Mouse (Mus musculus): Measurements from ENCODE around the gene Gm28047. TPM values are rescaled to one million over a fixed set of nuclear protein-coding genes. Genes with fewer than 3 reads are reported as not detected.

The Gm28047 gene
- polyA plus RNA-seq, 1 experiment = not detected

DNA sequence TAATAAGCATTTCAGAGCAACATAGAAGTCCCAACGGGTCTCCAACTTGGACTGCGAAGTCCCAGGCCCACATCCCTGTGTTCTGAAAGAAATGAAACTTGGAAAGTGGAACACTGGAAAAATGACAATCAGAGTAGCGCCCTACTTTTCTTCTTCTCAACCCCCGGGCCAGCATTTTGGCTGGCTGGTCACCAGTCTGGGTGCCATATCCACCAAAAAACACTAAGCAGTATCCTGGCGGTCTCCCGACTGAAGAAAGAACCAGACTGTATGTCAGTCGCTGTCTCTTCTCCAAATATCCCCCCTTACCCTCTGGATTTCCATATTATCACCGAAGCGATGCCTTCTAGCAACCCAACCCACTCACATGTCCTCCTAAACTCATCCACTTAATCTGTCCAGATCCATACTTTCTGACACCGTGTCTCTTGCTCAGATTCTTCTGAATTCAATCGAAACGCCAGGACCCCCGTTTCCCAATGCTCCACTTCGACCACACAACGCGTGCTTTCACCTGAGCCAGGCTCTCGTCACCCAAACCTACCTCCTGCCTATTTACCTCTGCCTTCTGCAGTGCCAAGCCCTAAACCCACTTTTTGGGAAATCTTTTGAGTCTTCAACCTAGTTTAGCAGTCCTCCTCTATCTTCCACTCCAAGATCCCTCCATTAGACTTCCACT lies 437 bp downstream of the Gm28047 start:
- no peaks in the 10 kb centered on the region for H3K27me3 ChIP-seq (ENCODE audit: control insufficient read depth, insufficient read depth, low read length, poor library complexity, severe bottlenecking)
- no peaks in the 10 kb centered on the region for H3K4me1 ChIP-seq (ENCODE audit: control insufficient read depth, insufficient read depth, low read length)
- no peaks in the 10 kb centered on the region for H3K36me3 ChIP-seq (ENCODE audit: control insufficient read depth, insufficient read depth, low read length, poor library complexity, severe bottlenecking)
- TF ChIP-seq EP300 (IDR thresholded peaks at IDR 0.05; ENCODE audit: insufficient read depth, low read depth, low read length) (no peak), CTCF (IDR thresholded peaks at IDR 0.05; ENCODE audit: low read depth, low read length) (no peak), POLR2A (IDR thresholded peaks at IDR 0.05; ENCODE audit: insufficient read depth, low read length) (no peak)
- peak overlapping the region; percentile 82 for H3K9ac ChIP-seq (ENCODE audit: low read depth, poor library complexity, severe bottlenecking)
- no peak overlapping the region for H3K27ac ChIP-seq (ENCODE audit: insufficient read depth, low read length)
- peak overlapping the region; percentile 98 for H3K4me3 ChIP-seq (ENCODE audit: low read depth, low read length)
- H3K9me3 ChIP-seq (replicated peaks; ENCODE audit: control insufficient read depth, insufficient read depth, low read length, poor library complexity, severe bottlenecking) = no peaks in the 10 kb centered on the region

GRCm38 (mm10) chr15:102623121-102623520 lies 1.7 kb downstream of the Gm28047 start:
- no peak overlapping the region for H3K27ac ChIP-seq (ENCODE audit: insufficient read depth, low read length)
- no peaks in the 10 kb centered on the region for H3K9me3 ChIP-seq (replicated peaks; ENCODE audit: control insufficient read depth, insufficient read depth, low read length, poor library complexity, severe bottlenecking)
- no peak overlapping the region for H3K4me3 ChIP-seq (ENCODE audit: low read depth, low read length)
- H3K36me3 ChIP-seq (ENCODE audit: control insufficient read depth, insufficient read depth, low read length, poor library complexity, severe bottlenecking) = no peaks in the 10 kb centered on the region
- TF ChIP-seq CTCF (IDR thresholded peaks at IDR 0.05; ENCODE audit: low read depth, low read length) = no peak
- TF ChIP-seq EP300 (IDR thresholded peaks at IDR 0.05; ENCODE audit: insufficient read depth, low read depth, low read length) = no peak
- TF ChIP-seq POLR2A (IDR thresholded peaks at IDR 0.05; ENCODE audit: insufficient read depth, low read length) = no peak
- no peaks in the 10 kb centered on the region for H3K4me1 ChIP-seq (ENCODE audit: control insufficient read depth, insufficient read depth, low read length)
- H3K9ac ChIP-seq (ENCODE audit: low read depth, poor library complexity, severe bottlenecking) = no peak overlapping the region
- H3K27me3 ChIP-seq (ENCODE audit: control insufficient read depth, insufficient read depth, low read length, poor library complexity, severe bottlenecking) = no peaks in the 10 kb centered on the region

DNA sequence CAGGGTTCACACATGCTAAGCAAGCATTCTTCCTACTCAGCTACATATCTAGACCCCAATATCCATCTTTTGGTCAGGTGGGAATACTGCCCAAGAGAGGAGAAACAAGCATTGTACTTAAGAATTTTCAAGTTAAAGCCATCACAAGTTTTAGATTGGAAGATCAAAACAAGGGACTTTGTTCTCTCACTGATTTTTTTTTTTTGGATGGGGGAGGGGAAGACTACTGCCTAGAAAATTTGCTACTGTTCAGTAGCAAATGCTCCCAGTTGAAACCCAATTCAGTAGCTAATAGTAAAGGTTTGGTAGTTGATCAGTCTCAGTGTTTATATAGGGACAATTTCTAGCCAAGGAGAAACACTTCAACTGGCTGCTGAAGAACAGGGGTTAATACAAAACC lies 2.3 kb downstream of the Gm28047 start:
- TF ChIP-seq EP300 (IDR thresholded peaks at IDR 0.05; ENCODE audit: insufficient read depth, low read depth, low read length) = no peak
- no peak for TF ChIP-seq POLR2A (IDR thresholded peaks at IDR 0.05; ENCODE audit: insufficient read depth, low read length)
- TF ChIP-seq CTCF (IDR thresholded peaks at IDR 0.05; ENCODE audit: low read depth, low read length) = no peak
- H3K4me1 ChIP-seq (ENCODE audit: control insufficient read depth, insufficient read depth, low read length) = no peaks in the 10 kb centered on the region
- no peaks in the 10 kb centered on the region for H3K36me3 ChIP-seq (ENCODE audit: control insufficient read depth, insufficient read depth, low read length, poor library complexity, severe bottlenecking)
- no peaks in the 10 kb centered on the region for H3K9me3 ChIP-seq (replicated peaks; ENCODE audit: control insufficient read depth, insufficient read depth, low read length, poor library complexity, severe bottlenecking)
- H3K27me3 ChIP-seq (ENCODE audit: control insufficient read depth, insufficient read depth, low read length, poor library complexity, severe bottlenecking) = no peaks in the 10 kb centered on the region
- no peak overlapping the region for H3K27ac ChIP-seq (ENCODE audit: insufficient read depth, low read length)
- no peak overlapping the region for H3K9ac ChIP-seq (ENCODE audit: low read depth, poor library complexity, severe bottlenecking)
- no peak overlapping the region for H3K4me3 ChIP-seq (ENCODE audit: low read depth, low read length)

- Histone ChIP-seq H3K4me1 (ENCODE audit: control insufficient read depth, insufficient read depth, low read length) (no peaks in the 10 kb centered on the region), H3K27ac (ENCODE audit: insufficient read depth, low read length) (no peak overlapping the region), H3K9ac (ENCODE audit: low read depth, poor library complexity, severe bottlenecking) (no peak overlapping the region), H3K36me3 (ENCODE audit: control insufficient read depth, insufficient read depth, low read length, poor library complexity, severe bottlenecking) (no peaks in the 10 kb centered on the region), H3K9me3 (replicated peaks; ENCODE audit: control insufficient read depth, insufficient read depth, low read length, poor library complexity, severe bottlenecking) (no peaks in the 10 kb centered on the region), H3K27me3 (ENCODE audit: control insufficient read depth, insufficient read depth, low read length, poor library complexity, severe bottlenecking) (no peaks in the 10 kb centered on the region), H3K4me3 (ENCODE audit: low read depth, low read length) (no peak overlapping the region)
- TF ChIP-seq CTCF (IDR thresholded peaks at IDR 0.05; ENCODE audit: low read depth, low read length) (no peak), POLR2A (IDR thresholded peaks at IDR 0.05; ENCODE audit: insufficient read depth, low read length) (no peak), EP300 (IDR thresholded peaks at IDR 0.05; ENCODE audit: insufficient read depth, low read depth, low read length) (no peak)
These were observed 4.1 kb downstream of the Gm28047 start for GRCm38 (mm10) chr15:102620765-102621164.

GRCm38 (mm10) chr15:102619486-102619885 lies 5.4 kb downstream of the Gm28047 start:
- Histone ChIP-seq H3K4me1 (ENCODE audit: control insufficient read depth, insufficient read depth, low read length) (no peaks in the 10 kb centered on the region), H3K27ac (ENCODE audit: insufficient read depth, low read length) (no peak overlapping the region), H3K27me3 (ENCODE audit: control insufficient read depth, insufficient read depth, low read length, poor library complexity, severe bottlenecking) (no peaks in the 10 kb centered on the region), H3K9ac (ENCODE audit: low read depth, poor library complexity, severe bottlenecking) (no peak overlapping the region), H3K9me3 (replicated peaks; ENCODE audit: control insufficient read depth, insufficient read depth, low read length, poor library complexity, severe bottlenecking) (no peaks in the 10 kb centered on the region), H3K36me3 (ENCODE audit: control insufficient read depth, insufficient read depth, low read length, poor library complexity, severe bottlenecking) (no peaks in the 10 kb centered on the region), H3K4me3 (ENCODE audit: low read depth, low read length) (no peak overlapping the region)
- TF ChIP-seq POLR2A (IDR thresholded peaks at IDR 0.05; ENCODE audit: insufficient read depth, low read length) (no peak), EP300 (IDR thresholded peaks at IDR 0.05; ENCODE audit: insufficient read depth, low read depth, low read length) (no peak), CTCF (IDR thresholded peaks at IDR 0.05; ENCODE audit: low read depth, low read length) (no peak)

- H3K4me3 ChIP-seq (ENCODE audit: low read depth, low read length) = no peak overlapping the region
- H3K9me3 ChIP-seq (replicated peaks; ENCODE audit: control insufficient read depth, insufficient read depth, low read length, poor library complexity, severe bottlenecking) = no peaks in the 10 kb centered on the region
- H3K27ac ChIP-seq (ENCODE audit: insufficient read depth, low read length) = no peak overlapping the region
- H3K27me3 ChIP-seq (ENCODE audit: control insufficient read depth, insufficient read depth, low read length, poor library complexity, severe bottlenecking) = no peaks in the 10 kb centered on the region
- TF ChIP-seq CTCF (IDR thresholded peaks at IDR 0.05; ENCODE audit: low read depth, low read length) = no peak
- TF ChIP-seq POLR2A (IDR thresholded peaks at IDR 0.05; ENCODE audit: insufficient read depth, low read length) = no peak
- TF ChIP-seq EP300 (IDR thresholded peaks at IDR 0.05; ENCODE audit: insufficient read depth, low read depth, low read length) = no peak
- no peaks in the 10 kb centered on the region for H3K4me1 ChIP-seq (ENCODE audit: control insufficient read depth, insufficient read depth, low read length)
- H3K9ac ChIP-seq (ENCODE audit: low read depth, poor library complexity, severe bottlenecking) = no peak overlapping the region
- H3K36me3 ChIP-seq (ENCODE audit: control insufficient read depth, insufficient read depth, low read length, poor library complexity, severe bottlenecking) = no peaks in the 10 kb centered on the region
These were observed 7.2 kb downstream of the Gm28047 start for GRCm38 (mm10) chr15:102617654-102618053.
